Mouse (Mus musculus) mouse embryonic stem cell (cell line): ENCODE data around the gene Fam208b.
"Not testable (repeated sequence)": the region's sequence is repeated elsewhere in the genome, so short reads cannot be mapped to it uniquely, and the experiment has no call there.

Experiments
- in situ Hi-C, 2 experiments: fragments of 300-500 bp; cut with MboI; formaldehyde crosslinking; loops; 1 replicate in 1 of 2; 3 replicates in 1 of 2; pipeline ENCODE4 v1.14.3; 2019 to 2020; ENCODE audit warnings: low sequenced_read_pairs in 2 of 2, low pct_unique_long_range_greater_than_20kb in 1 of 2, mixed read lengths in 1 of 2; ENCODE audit not compliant: unreplicated experiment in 1 of 2

Gene Fam208b

GRCm38 (mm10) chr13:3531176-3531575 lies 79.7 kb downstream of the Fam208b start:
- in situ Hi-C loops, result not testable (repeated sequence)

DNA sequence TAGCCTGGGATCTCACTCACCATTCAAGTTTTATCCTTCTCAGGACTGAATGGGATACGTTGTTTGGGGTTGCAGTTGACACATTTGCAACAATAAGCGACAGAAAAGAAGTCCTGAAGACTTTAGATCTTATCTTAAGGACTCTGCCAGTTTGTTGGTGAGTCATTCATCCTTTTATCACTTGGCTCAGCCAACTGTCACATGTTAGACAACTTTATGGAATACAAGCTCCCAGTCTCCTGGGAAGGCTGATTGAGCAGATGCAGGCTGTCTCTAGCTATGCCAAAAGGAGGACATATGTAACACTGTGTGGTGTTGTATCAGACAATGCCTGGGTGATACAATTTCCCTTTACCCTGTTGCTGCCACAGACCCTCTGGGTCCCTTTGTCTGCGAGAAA lies 80.5 kb downstream of the Fam208b start:
- in situ Hi-C loops, result no loop called here

DNA sequence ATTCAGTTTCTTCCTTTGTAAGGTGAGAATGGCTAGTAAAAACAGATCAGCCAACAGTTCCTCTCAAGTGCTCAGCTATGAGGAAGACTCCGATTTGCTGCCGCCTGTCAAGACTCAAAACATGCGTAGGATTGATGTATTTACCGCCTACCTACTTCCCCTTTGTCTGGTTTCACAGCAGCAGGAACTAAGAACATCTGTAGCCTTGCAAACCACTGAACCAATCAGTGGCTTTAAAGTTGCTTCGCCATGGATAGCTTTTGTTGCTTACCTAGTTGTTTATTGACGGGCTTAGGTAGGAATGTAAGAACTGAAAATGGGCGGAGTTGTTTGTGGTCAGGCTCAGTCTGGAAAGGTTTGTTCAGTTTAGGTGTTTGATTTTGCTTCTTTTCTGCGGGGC lies 84.6 kb downstream of the Fam208b start:
- in situ Hi-C loops, result no loop called here

GRCm38 (mm10) chr13:3525611-3526051 lies 85.3 kb downstream of the Fam208b start:
- in situ Hi-C loops, result no loop called here

DNA sequence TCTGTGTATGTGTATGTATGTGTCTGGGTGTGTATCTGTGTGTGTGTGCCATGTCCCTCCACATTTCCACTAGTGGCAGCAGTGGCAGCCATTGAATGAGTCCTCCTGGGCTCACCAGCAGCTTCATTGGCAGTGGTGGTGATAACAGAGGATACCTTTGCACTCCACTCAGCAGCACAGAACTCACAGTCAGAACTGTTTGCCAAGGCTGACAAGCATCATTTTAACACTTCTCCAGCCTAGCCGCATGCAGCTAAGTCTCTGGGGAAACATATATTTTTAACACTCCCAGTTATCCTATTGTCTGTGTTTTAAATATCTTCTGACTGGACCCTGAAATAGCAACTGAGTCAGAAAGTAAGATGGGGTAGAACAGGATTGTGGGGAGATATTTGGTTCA lies 87.0 kb downstream of the Fam208b start:
- in situ Hi-C loops, result no loop called here

DNA sequence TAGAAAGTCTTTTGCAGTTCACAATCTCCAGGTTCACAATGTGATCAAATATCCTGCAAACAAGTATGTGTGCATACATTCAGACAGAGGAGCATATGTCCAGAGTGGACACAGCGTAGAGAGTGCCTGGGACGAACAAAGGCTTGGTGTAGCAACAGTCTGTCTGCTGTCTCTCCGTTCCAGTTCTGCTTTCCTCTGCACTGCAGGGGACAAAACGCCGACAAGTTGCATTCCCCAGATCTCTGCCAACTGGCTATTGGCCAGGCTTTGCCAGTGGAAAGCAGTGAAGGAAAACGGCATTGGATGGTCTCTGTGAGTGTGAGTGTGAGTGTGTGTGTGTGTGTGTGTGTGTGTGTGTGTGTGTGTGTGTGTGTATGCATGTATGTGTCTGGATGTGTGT lies 87.4 kb downstream of the Fam208b start:
- in situ Hi-C loops, result no loop called here

GRCm38 (mm10) chr13:3519994-3520393 lies 90.9 kb downstream of the Fam208b start:
- in situ Hi-C loops, result not testable (repeated sequence)

- in situ Hi-C loops, result not testable (repeated sequence)
Measured at GRCm38 (mm10) chr13:3519357-3519756, 91.6 kb downstream of the Fam208b start.
